Mouse (Mus musculus): ENCODE results near the gene Ly6g6f.

Gene Ly6g6f

DNA sequence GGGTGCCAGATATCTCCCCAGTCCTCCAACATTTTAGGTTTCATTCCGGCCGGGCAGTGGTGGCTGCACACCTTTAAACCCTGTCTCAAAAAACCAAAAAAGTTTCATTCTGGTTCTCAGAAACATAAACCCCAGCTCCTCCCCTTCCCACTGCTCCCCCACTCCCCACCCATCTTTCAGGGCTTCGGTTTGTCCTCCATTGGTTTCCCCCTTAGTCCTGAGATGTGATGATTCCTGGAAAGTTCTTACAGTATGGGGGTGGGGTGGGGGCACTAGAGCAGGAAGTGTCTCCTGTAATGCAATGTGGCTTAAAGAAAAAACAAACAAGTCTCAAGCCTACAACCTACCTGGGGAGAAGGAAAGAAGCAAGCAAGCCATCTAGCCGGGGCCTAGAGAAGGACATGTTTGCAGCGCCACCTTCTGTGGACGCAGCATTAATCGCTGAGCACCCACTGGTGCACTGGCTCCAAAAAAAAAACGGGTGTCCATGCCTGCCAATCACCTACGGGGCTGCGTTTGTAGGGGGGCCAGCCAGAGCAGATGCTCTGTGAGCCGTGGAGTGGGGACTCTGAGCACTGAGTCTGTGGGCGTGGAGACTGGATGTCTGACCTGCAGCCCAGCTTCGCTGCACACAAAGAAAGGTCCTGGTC lies 20.5 kb upstream of the Ly6g6f start:
- DNase-seq (ENCODE audit: extremely low spot score), result peak; percentile 23

DNA sequence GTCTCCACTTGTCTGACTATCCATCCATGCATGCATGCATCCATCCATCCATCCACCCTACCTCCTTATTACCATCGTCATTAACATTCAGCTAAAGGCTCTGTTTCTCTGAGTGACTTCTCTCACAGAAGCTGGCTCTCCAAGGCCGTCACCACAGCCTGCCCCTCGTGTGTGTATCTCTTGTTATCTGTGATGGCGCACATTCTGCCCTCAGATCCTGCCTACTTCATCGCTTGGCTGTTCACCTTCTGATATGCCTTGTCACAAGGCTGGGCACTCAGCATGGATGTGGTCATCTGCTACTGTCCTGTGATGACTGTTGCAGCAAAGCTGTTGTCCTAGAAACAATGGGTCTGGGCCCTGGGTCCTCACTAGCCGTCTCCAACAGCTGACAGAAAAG lies 19.3 kb upstream of the Ly6g6f start:
- no peak for DNase-seq (ENCODE audit: extremely low spot score)

DNA sequence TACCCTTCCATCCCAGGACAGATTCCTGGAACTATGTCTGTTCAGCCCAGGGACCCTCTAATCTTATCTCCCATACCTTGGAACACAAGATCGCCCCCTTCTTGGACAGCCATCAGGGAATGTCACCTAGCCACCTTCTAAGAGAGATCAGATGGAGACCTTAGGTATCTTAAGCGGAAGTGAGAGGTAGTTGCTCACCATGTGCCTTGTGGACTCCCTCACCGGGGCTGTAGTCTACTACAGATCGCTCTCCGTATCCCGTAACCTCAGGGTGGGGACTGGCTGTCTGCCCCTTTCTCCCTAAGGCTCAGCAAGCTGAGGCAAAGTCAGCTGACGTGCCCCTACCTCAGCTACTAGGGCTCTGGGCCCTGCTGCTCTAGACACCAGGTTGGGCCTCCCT lies 18.7 kb upstream of the Ly6g6f start:
- no peak for DNase-seq (ENCODE audit: extremely low spot score)

DNA sequence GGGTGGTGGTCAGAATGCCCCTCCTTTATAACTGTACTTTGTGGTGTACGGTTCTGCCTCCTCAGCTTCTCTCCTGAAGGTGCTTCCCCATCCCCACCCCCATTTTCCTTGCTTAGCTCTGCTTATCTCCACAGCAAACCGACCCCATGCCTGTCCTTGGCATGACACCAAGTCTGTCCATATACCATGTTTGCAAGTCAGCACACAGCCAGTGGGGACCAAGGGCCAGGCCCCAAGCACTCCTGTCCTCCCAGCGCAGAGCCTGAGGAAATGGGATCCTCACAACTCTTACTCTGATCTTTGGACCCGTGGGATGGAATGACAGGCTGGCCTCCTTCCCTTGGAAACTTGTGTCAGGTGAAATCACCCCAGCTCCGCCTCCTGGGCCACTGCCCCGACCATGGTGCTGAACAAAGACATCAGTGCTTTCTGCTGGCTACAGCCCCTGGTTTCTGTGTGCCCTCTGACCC lies 17.8 kb upstream of the Ly6g6f start:
- no peak for DNase-seq (ENCODE audit: extremely low spot score)

DNA sequence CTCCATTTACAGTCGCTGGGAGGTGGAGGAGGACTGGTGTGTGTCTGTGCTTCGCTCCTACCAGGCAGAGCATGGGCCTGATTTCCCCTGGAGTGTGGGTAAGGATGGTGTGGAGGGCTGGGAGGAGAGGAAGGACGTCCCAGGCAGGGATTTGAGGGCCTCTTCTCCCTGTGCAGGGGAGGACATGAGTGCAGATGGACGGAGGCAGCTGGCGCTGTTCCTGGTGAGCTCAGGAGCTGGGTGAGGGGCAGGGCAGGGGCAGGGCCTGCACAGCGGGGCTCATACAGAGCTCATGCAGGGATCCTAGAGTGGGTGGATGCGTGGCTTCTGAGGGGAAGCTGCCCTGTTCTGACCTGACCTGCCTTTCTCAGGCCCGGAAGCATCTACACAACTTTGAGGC lies 16.9 kb upstream of the Ly6g6f start:
- DNase-seq (ENCODE audit: extremely low spot score), result no peak

DNA sequence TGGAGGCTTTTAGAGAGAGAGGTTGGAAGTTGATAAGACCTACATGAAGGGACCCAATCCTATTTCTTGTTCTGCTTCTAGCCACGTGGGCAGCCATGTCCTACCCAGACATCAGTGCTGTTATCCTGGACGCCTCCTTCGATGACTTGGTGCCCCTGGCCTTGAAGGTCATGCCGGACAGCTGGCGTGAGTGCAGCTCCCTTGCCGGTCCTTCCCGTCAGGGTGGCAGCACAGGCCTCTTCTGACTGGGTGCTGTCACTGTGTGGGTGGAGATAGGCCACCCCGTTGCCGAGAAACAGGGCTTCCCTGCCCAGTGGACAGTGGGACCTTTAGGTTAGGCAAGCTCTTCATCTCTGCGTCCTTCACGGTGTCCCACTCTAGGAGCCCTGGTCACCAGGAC lies 15.8 kb upstream of the Ly6g6f start:
- no peak for DNase-seq (ENCODE audit: extremely low spot score)

DNA sequence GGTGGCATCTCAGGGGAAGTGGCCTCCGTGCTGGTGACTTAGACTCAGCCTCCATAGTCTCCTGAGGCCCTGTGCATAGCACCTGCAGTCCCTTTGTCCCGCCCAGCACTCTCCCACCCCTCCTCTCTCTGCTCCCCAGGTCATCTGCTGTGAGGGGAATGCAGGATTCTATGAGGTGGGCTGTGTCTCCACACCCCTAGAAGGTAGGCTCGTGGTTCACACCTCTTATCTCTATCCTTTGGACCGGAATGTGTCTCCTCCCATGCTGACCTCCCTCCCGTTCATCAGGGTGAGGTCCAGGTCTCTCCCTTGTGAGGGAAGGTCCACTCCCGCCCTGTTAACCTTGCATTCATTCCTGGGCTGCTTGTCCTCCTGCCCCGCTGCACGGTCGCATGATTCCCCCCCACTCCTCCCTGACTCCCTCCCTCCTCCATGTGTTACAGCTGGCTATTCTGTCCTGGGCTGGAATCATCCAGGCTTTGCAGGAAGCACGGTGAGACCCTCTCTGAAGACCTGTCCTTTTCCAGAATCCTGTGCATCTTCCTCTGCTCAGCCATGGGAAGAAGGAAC lies 14.9 kb upstream of the Ly6g6f start:
- no peak for DNase-seq (ENCODE audit: extremely low spot score)

DNA sequence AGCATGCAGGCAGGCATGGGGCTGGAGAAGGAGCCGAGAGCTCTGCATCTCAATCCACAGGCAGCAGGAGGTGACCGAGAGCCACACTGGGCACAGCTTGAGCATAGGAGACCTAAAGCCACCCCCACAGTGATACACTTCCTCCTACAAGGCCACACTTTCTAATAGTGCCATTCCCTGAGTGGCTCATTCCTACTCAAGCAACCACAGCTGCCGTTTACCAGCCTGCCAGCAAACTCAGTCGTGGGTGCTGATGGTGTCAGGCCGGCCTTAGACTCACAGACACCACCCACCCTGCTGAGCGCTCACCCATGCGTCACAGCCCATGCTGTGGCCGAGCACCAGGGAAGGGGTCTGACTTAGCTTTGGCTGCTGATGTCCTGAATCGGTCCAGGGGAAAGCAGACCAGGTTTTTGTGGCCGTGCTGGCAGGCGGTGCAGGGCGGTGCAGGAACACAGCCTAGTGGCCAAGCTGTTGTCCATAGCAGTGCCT lies 11.8 kb upstream of the Ly6g6f start:
- no peak for DNase-seq (ENCODE audit: extremely low spot score)

DNA sequence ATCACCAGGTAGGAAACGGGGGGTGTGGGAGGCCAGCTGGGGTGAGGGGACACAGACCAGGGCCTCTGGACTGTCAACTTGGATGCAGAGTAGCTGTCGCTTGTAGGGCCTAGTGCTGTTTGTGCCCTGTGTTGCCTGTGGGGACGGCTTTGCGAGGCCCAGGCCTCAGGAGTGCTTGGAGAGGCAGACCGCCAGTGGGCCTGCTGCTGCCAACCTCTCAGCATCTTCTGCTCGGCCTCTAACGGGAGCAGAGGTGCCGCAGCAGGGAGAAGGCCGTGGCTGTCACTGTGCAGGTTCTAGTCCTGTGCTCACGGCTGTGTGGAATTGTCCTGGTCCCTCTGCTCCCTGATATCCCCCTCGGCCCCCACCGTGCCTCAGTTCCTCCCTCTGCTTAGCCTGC lies 11.2 kb upstream of the Ly6g6f start:
- no peak for DNase-seq (ENCODE audit: extremely low spot score)

DNA sequence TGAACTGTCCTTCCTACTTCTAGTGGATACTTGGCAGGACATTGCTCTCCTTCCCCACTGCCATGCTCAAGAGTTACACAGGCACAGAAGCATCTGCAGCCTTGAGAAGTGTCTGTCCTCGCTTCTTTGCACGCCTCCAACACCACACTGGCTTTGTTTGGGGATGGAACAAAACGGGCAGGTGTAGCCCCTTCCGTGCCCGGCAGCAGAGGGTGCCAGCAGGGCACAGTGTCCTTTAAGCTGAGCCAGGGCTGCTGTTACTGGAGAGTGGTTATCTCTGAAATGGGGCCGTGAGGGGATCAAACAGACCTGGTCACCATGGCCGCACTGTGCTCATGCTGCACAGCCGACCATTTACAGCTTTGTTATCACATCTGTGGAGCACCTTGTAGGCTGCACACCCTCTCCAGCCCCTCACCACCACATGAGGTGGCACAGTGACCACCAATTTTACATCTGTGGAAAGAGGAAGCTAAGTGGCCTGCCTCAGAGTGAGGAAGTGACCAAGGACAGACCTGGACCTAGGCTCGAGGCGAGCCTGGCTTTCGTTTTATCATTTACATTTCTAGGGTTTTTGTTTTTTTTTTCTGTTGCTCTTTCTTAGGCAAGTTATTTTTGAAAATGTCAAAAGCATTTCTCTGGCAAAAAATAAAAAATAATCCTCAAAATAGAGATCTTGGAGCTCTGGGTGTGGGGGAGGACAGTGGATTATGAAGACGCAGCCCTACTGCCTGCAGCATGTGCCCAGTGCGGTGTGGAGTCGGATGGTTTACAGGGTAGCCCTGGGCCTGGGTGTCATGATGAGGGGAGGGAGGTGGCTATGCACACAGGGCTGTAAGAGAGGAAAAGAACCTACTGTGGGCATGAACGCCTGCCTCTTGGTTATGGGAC lies 9.3 kb upstream of the Ly6g6f start:
- DNase-seq (ENCODE audit: extremely low spot score), result no peak

DNA sequence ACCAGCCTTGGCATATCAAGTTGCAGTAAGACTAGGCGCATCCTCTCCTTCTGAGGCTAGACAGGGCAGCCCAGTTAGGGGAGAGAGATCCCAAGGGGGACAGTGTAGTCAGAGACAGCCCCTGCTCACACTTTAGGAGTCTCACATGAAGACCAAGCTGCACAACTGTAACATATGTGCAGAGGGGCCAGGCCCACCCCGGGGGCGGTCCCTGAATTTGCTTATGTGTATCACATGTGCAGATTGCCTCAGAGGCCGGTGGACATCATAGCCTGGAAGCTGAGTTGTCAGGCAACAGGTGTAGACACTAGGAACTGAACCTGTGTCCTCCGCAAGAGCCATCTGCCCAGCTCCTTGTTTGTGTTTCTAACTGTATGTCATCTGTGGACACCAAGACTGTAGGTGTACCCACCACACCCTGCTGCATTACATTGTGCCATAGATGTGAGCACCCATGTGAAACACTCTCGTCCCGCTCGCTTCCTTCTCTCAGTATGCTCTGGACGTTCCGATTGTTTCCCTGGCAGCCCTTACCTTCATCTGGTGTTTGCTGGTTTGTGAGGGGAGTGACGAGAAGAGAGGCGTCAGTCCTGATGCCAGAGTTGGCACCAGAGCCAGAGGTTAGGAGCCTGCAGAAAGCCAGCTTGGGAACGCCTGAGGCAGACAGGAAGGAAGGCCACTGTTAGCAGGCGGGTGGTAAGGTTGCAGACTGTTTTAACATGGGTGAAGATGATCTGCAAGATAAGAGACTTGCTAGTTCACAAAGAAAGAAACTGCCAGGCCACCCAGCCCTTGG lies 7.2 kb upstream of the Ly6g6f start:
- no peak for DNase-seq (ENCODE audit: extremely low spot score)

DNA sequence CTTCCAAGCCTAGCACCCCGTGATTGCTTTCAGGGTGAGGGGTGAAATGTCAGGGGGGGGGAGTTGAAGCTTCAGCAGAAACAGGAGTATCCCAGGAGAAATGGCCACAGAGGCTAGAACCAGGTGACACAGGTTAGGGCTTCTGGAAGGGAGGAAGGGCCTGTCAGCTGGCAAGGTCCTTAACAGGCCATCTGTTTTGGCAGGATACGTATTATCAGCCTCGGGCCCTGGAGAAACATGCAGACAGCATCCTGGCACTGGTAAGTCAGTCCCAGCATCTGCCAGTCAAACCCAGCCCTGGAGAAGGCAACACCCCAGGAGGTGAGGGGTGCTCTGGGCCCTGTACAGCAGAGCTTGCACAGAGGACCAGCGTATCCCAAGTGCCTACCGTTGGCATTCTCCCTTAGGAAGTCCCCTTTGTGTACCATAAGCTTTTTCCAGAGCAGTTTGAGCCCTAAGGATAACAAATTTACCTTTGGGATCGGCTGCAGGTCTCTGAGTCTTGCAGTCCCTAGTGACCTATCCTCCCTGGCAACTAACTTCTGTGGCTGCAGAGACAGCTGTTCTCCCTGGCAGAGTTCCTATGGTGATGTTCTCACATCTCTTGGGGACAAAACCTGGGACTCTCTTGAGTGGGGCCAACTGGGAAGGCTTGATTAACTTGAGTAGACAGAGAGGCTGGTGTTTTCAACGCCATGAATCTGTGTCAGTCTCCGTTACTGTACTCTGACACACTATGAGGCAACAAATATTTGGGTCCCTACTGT lies 4.9 kb upstream of the Ly6g6f start:
- DNase-seq (ENCODE audit: extremely low spot score), result no peak

DNA sequence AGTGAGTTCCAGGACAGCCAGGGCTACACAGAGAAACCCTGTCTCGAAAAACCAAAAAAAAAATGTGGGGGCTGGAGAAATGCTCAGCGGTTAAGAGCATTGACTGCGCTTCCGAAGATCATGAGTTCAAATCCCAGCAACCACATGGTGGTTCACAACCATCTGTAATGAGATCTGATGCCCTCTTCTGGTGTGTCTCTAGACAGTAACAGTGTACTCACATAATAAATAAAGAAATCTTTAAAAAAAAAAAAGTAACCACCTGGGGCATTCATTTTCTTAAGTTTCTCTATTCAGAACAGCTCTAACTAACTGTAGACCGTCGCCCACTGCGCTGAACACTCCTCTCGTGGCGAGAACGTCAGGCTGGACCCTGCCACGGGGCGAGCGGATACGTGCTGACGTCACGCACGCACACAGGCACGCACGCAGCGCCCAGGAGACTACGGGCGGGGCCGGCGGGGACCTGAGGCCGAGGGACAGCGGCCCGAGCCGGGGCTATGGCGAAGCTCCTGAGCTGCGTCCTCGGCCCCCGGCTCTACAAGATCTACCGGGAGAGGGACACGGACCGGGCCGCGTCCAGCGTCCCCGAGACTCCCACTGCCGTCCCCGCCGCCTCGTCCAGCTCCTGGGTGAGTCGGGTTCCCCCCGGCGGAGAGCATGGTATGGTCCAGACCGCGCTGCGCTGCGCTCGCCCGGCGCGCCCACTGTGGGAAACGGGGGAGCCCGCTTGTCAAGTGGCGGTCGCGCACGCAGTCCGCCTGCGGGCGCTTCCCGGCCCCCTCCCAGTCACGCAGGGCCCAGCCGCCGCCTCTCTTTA lies 3.6 kb upstream of the Ly6g6f start, which contains the start of gene Abhd16a:
TSS of gene Abhd16a (plus strand) at position 439 of the 820 bp plus-strand sequence.
- DNase-seq (ENCODE audit: extremely low spot score), result peak; percentile 94

DNA sequence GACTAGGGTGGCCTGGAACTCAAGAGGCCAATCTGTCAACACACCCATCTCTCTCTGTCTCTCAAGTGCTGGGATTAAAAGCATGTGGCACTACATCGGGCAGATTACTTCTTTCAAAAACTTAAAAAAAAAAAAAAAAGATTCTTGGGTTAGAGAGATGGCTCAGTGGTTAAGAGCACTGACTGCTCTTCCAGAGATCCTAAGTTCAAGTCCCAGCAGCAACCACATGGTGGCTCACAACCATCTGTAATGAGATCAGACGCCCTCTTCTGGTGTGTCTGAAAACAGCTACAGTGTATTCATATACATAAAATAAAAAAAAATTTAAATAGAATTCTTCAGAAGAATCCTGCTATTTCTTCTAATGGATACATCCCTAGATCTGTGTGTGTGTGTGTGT lies 2.7 kb upstream of the Ly6g6f start:
- no peak for DNase-seq (ENCODE audit: extremely low spot score)

DNA sequence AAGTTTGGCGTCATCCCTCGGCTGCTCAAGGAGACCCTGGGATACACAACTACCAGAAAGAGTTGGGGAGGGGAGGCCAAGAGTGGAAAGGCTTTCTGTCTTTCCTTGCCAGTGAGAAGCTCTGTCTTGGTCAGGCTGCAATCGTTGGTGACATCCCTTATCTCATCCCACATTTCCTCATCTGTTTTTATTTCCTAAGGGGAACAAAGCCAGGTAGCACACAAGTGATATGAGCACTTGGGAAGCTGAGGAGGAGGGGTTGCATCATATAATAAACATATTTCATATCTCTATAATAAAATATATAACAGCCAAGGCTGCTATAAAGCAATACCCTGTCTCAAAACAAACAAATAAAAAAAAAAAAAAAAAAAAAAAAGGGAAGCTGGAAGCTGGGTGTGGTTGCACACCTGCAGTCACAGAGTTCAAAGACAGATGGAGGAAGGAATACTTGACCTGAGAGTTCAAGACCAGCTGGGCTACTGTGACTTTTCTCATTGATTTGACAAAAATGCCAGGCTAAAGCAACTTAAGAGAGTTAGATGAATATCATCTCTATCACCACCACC lies 1.4 kb downstream of the Ly6g6f start:
- no peak for DNase-seq (ENCODE audit: extremely low spot score)

DNA sequence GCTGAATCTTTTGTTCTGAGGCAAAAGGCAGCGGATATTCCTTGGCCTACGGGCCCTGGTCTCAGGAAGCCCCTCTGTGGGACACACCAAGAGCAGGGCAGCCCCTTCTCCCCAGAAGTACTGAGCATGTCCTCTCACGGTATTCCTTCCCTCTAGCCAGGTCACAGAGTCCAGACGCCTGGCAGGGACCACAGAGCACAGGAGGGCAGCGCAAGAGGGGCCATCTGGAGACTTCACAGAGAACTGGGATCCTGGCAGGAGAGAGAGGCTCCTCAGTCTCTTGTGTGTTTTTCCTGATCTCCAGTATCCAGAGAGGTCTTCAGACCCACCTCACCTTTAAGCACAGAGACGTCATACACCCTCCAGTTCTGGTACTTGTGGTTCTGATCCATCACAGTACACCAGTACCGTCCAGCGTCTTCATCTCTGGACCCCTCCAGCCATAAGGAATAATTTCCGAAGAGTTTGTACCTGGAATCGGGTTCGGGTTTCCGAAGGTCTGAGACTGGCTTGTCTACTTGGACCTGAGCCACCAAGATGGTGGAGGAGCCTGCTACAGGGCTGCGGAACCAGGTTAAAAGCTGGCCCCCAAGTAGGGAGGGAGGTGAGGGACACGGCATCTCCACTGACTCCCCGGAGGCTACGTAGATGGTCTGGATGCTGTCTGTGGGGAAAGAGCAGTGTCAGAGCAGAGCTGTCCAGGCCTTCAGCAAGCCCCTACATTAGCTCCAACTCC lies 2.4 kb downstream of the Ly6g6f start:
- no peak for DNase-seq (ENCODE audit: extremely low spot score)

DNA sequence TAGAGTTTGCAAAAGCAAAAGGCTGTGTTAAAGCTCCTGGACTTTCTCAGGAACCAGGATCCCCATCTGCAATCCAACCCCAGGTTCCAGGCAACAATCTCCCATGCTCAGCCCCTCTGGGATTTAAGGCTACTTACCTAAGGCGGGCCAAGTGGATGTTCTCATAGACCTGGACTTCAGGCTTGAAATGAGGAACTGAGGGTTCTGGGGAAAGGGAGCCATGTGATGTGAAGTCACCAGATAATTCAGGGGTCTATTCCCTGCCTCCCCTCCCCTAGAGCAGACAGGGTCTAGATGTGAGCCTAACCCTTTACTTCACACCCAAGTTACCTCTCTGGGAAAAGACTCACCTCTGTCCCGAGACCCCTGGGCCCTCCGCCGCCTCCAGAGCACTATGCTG lies 4.7 kb downstream of the Ly6g6f start:
- DNase-seq (ENCODE audit: extremely low spot score), result no peak

DNA sequence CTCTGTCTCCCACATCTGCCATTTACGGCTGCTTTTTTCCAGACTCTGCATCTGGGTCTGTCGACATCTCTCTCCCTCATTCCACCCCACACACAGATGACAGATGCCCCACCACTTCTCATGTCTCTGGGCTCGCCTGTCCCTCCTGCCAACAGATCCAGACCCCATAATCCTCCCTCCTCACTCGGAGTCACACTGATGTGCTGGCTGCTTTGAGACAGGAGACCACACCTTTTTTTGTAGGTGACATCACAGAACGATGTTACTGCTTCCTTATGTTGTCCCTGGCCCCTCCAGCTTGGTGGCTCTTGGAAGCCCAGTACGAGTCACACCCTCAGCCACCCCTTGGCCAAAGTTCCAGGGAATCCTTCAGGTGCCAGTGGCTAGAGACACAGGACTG lies 5.2 kb downstream of the Ly6g6f start:
- no peak for DNase-seq (ENCODE audit: extremely low spot score)

DNA sequence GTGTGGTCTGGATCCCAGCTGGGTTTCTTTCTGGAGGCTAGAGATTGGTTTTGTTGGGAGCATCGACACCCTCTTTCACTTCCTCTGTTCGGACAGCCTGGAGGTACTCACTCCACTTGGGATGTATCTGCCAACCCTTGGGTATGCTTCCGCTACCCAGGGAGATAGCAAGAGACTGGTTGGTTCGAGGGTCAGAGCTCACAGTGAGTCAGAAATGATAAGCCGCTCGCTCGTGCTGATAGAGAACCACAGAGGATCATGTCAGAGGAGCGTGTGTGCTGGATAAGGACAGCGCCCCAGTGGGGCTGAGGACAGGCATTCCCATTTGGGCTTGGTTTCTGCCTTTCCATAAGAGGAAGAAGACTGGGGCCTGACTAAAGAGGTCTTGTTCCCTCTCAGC lies 5.6 kb downstream of the Ly6g6f start:
- no peak for DNase-seq (ENCODE audit: extremely low spot score)

All from embryo, embryonic 9.5 days (tissue).